Mouse (Mus musculus): ENCODE data around the gene Bace2.

Bace2 gene

DNA sequence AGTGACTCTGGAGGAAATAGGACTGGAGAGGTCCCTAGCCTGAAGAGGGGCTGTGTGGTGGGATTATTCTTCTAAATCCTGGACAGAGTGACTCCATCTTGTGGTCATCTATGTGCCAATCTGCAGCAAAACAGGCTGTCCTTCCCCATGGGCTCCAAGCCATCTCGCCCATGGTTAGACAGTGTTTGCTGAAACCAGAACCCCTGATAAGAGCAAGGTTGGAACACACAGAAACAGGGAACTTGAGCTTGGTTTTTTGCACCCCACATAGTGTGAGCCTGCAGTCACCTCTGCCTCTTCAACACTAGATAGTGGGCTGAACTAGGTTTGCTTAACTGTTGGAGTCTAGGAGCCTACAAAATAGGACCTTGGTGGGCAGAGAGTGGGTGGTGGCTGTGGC is 120.0 kb downstream of the Bace2 start:
- TF ChIP-seq GATA4 (IDR thresholded peaks at IDR 0.05; ENCODE audit: insufficient replicate concordance, low read length) = no peak

GRCm38 (mm10) chr16:97478655-97479054 is 122.1 kb downstream of the Bace2 start:
- TF ChIP-seq GATA4 (IDR thresholded peaks at IDR 0.05; ENCODE audit: insufficient replicate concordance, low read length) = peak; percentile 23; the same call in 1 of the 2 replicates

DNA sequence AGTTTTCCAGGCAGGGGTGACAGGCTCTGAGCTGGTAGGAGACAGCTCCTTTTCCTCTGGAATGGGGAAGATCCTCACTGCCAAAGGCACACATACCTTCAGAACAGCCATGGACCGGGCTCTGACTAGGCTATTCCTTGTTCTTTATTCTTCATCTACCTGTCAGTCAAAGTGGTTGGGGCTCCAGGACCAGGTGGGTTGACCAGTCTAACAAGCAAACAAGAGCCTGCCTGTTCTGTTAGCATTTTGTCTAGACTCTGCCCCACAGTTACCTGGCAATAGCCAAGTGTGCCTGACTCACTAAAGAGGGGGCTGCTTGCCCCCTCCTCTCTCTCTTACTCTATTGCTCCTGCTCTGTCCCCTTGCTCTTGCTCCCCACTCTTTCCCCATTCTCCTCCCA is 135.8 kb downstream of the Bace2 start:
- TF ChIP-seq GATA4 (IDR thresholded peaks at IDR 0.05; ENCODE audit: insufficient replicate concordance, low read length) = no peak

All from liver, adult (tissue).